Mouse (Mus musculus): ENCODE measurements around the gene Immp2l. TPM values are rescaled to one million over a fixed set of nuclear protein-coding genes. Genes with fewer than 3 reads are reported as not detected.

Gene Immp2l
- polyA plus RNA-seq, 2 experiments: 6.9 to 10.6 TPM

- WGBS: 90% methylated on average over 3 of the region's 3 CpGs
- Histone ChIP-seq H3K4me2 (replicated peaks; ENCODE audit: low read depth, low read length, severe bottlenecking) (no peak overlapping the region), H3K36me3 (ENCODE audit: control insufficient read depth, insufficient read depth, low read length) (no peaks in the 10 kb centered on the region), H3K9ac (ENCODE audit: low read depth, low read length, severe bottlenecking) (no peak overlapping the region), H3K4me1 (ENCODE audit: control insufficient read depth, insufficient read depth, low read length) (no peaks in the 10 kb centered on the region), H3K9me3 (ENCODE audit: control insufficient read depth, low read length) (no peaks in the 10 kb centered on the region), H3K27me3 (ENCODE audit: control insufficient read depth, insufficient read depth, low read length) (no peaks in the 10 kb centered on the region), H3K27ac (replicated peaks; ENCODE audit: low read depth, low read length) (no peak overlapping the region), H3K4me3 (replicated peaks; ENCODE audit: low read length) (no peak overlapping the region)
- DNase-seq (ENCODE audit: low spot score) (no peak), ATAC-seq (ENCODE audit: low FRiP score, low read depth) (no peak)
- no peak for TF ChIP-seq POLR2A (IDR thresholded peaks at IDR 0.05; ENCODE audit: borderline replicate concordance, extremely low read depth, insufficient read depth, insufficient read length)
Observed at GRCm38 (mm10) chr12:41063281-41063680, 39.4 kb downstream of the Immp2l start.

- DNase-seq (ENCODE audit: low spot score) (no peak), ATAC-seq (ENCODE audit: low FRiP score, low read depth) (no peak)
- Histone ChIP-seq H3K9ac (ENCODE audit: low read depth, low read length, severe bottlenecking) (no peak overlapping the region), H3K27ac (replicated peaks; ENCODE audit: low read depth, low read length) (no peak overlapping the region), H3K36me3 (ENCODE audit: control insufficient read depth, insufficient read depth, low read length) (no peaks in the 10 kb centered on the region), H3K9me3 (ENCODE audit: control insufficient read depth, low read length) (no peaks in the 10 kb centered on the region), H3K4me2 (replicated peaks; ENCODE audit: low read depth, low read length, severe bottlenecking) (no peak overlapping the region), H3K27me3 (ENCODE audit: control insufficient read depth, insufficient read depth, low read length) (no peaks in the 10 kb centered on the region), H3K4me3 (replicated peaks; ENCODE audit: low read length) (no peak overlapping the region), H3K4me1 (ENCODE audit: control insufficient read depth, insufficient read depth, low read length) (peaks cover 5% of the 10 kb centered on the region; the same call in 1 of the 2 replicates)
- TF ChIP-seq POLR2A (IDR thresholded peaks at IDR 0.05; ENCODE audit: borderline replicate concordance, extremely low read depth, insufficient read depth, insufficient read length): no peak
- WGBS: 88% methylated on average over 1 of the region's 1 CpGs
Observed at GRCm38 (mm10) chr12:41081843-41082242, 58.0 kb downstream of the Immp2l start.

- no peak for ATAC-seq (ENCODE audit: low FRiP score, low read depth)
- 67% methylated on average over 2 of the region's 2 CpGs for WGBS
- no peaks in the 10 kb centered on the region for H3K9me3 ChIP-seq (ENCODE audit: control insufficient read depth, low read length)
- H3K4me1 ChIP-seq (ENCODE audit: control insufficient read depth, insufficient read depth, low read length): peaks cover 10% of the 10 kb centered on the region
- DNase-seq (ENCODE audit: low spot score): no peak
- no peaks in the 10 kb centered on the region for H3K36me3 ChIP-seq (ENCODE audit: control insufficient read depth, insufficient read depth, low read length)
- no peak overlapping the region for H3K9ac ChIP-seq (ENCODE audit: low read depth, low read length, severe bottlenecking)
- no peak for TF ChIP-seq POLR2A (IDR thresholded peaks at IDR 0.05; ENCODE audit: borderline replicate concordance, extremely low read depth, insufficient read depth, insufficient read length)
- no peak overlapping the region for H3K27ac ChIP-seq (replicated peaks; ENCODE audit: low read depth, low read length)
- no peaks in the 10 kb centered on the region for H3K27me3 ChIP-seq (ENCODE audit: control insufficient read depth, insufficient read depth, low read length)
- H3K4me2 ChIP-seq (replicated peaks; ENCODE audit: low read depth, low read length, severe bottlenecking): no peak overlapping the region
- no peak overlapping the region for H3K4me3 ChIP-seq (replicated peaks; ENCODE audit: low read length)
Observed at GRCm38 (mm10) chr12:41084370-41085089, 60.6 kb downstream of the Immp2l start.

- TF ChIP-seq POLR2A (IDR thresholded peaks at IDR 0.05; ENCODE audit: borderline replicate concordance, extremely low read depth, insufficient read depth, insufficient read length): no peak
- WGBS: 87% methylated on average over 5 of the region's 5 CpGs
- H3K4me2 ChIP-seq (replicated peaks; ENCODE audit: low read depth, low read length, severe bottlenecking): no peak overlapping the region
- DNase-seq (ENCODE audit: low spot score) (no peak), ATAC-seq (ENCODE audit: low FRiP score, low read depth) (no peak)
- H3K27ac ChIP-seq (replicated peaks; ENCODE audit: low read depth, low read length): no peak overlapping the region
- peaks cover 5% of the 10 kb centered on the region; the same call in 1 of the 2 replicates for H3K4me1 ChIP-seq (ENCODE audit: control insufficient read depth, insufficient read depth, low read length)
- no peak overlapping the region for H3K4me3 ChIP-seq (replicated peaks; ENCODE audit: low read length)
- no peak overlapping the region for H3K9ac ChIP-seq (ENCODE audit: low read depth, low read length, severe bottlenecking)
- H3K36me3 ChIP-seq (ENCODE audit: control insufficient read depth, insufficient read depth, low read length): no peaks in the 10 kb centered on the region
- H3K27me3 ChIP-seq (ENCODE audit: control insufficient read depth, insufficient read depth, low read length): no peaks in the 10 kb centered on the region
- no peaks in the 10 kb centered on the region for H3K9me3 ChIP-seq (ENCODE audit: control insufficient read depth, low read length)
Observed at GRCm38 (mm10) chr12:41089931-41090366, 66.1 kb downstream of the Immp2l start.

GRCm38 (mm10) chr12:41090771-41091170 is 66.9 kb downstream of the Immp2l start:
- Histone ChIP-seq H3K9ac (ENCODE audit: low read depth, low read length, severe bottlenecking) (no peak overlapping the region), H3K4me2 (replicated peaks; ENCODE audit: low read depth, low read length, severe bottlenecking) (no peak overlapping the region), H3K4me1 (ENCODE audit: control insufficient read depth, insufficient read depth, low read length) (peaks cover 5% of the 10 kb centered on the region; the same call in 1 of the 2 replicates), H3K36me3 (ENCODE audit: control insufficient read depth, insufficient read depth, low read length) (no peaks in the 10 kb centered on the region), H3K27me3 (ENCODE audit: control insufficient read depth, insufficient read depth, low read length) (no peaks in the 10 kb centered on the region), H3K9me3 (ENCODE audit: control insufficient read depth, low read length) (no peaks in the 10 kb centered on the region), H3K27ac (replicated peaks; ENCODE audit: low read depth, low read length) (no peak overlapping the region), H3K4me3 (replicated peaks; ENCODE audit: low read length) (no peak overlapping the region)
- DNase-seq (ENCODE audit: low spot score) (no peak), ATAC-seq (ENCODE audit: low FRiP score, low read depth) (no peak)
- 79% methylated on average over 2 of the region's 2 CpGs for WGBS
- TF ChIP-seq POLR2A (IDR thresholded peaks at IDR 0.05; ENCODE audit: borderline replicate concordance, extremely low read depth, insufficient read depth, insufficient read length): no peak

Measured in limb, embryonic 14.5 days (tissue).